Mouse (Mus musculus) large intestine, adult 2 months (tissue): ENCODE data around the gene Ppm1a. TPM values are rescaled to one million over a fixed set of nuclear protein-coding genes. Genes with fewer than 3 reads are reported as not detected.

ENCODE experiments used
- DNase-seq: peaks from one replicate; pipeline ENCODE4 v3.0.0-alpha.2; 2012; ENCODE audit warnings: low read depth, low spot score
- WGBS: fragments of 180-500 bp; shearing (Covaris S2); methylation state at CpG from one replicate; pipeline ENCODE4 v1.1.7; 2018; 5-methylcytosine and 5-hydroxymethylcytosine counted together
- polyA plus RNA-seq: library from polyadenylated mRNA; depleted of rRNA; stranded (reverse); fragments of >200 nt; gene quantifications from 2 replicates; pipeline ENCODE4 v1.2.3, GENCODE M21; 2012

Gene Ppm1a
- polyA plus RNA-seq, 1 experiment: 50.4 TPM

DNA sequence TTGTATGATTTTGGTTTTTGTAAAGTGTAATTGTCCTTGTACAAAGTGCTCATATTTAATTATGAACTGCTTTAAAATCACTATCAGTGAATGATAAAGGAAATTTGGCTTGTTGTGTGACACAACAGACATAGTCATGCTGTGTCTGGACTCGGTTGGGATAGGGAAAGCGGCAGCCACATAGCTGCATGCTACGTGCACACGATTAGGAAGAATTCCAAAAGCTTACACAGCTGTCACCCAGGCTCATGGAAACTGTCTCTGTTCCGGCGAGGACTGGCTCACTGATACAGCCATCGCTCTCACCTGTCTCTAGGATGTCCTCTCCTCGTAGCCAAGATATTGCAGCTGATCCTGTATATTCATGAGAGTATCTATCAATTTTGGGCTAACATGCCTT is 36.7 kb downstream of the Ppm1a start:
- no peak for DNase-seq
- WGBS: 94% methylated on average over 8 of the region's 8 CpGs

DNA sequence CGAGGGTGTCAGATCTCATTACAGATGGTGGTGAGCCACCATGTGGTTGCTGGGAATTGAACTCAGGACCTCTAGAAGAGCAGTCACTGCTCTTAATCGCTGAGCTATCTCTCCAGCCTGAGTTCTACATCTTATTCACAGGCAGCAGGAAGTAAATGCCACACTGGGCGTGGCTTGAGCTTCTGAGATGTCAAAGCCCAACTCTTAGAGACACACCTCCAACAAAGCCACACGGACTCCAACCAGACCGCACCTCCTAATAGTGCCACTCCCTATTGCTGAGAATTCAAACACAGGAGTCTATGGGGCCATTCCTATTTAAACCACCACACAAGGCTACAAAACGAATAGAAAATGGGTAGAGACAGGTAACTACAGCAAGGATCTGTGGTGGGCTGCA is 52.5 kb downstream of the Ppm1a start:
- peak; percentile 63 for DNase-seq
- WGBS: 31% methylated on average over 6 of the region's 6 CpGs

DNA sequence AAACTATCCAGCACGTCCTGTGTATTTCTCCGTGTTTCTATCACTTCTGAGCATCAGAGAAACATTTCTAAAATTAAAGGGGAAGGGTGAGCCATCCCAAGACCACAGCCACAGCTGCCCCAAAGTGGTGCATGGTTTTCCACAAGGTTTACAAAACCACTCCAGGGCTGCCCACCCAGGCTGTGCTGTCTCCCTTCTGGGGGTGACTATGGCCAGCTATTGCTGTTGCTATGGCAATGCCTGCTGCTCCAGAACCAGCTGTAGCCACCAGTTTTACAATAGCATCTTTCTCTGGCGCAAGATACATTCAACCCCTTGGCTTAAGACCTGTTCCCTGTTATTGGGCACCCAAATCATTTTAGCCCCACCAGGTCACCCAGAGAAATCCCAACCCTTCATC is 54.3 kb downstream of the Ppm1a start:
- 86% methylated on average over 3 of the region's 3 CpGs for WGBS

DNA sequence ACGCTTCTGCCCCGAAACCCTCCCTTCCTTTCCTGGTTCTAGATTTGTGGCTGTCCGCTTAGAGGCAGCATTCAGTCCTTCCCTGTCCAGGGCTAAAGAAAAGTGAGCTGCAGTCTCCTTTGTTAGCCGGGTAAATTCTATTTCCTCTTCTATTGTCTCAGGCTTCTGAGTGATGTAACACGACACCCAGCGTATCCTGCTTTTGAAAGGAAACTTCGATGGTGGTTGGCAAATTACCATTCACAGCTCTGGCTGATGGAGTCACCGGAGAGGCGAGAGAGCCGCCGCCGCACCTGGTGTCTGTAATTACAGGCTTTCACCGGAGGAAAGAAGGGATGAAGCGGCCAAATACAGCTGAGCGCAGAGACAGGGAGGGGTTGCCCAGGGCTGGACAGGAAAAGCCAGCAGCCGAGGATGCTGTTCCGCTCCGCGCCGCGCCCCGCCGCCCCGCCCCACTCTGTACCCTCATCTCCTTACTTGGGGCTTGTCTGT is 63.7 kb downstream of the Ppm1a start:
- 4% methylated on average over 24 of the region's 24 CpGs for WGBS

More for the DNA sequence above, 54.3 kb downstream of the Ppm1a start:
- DNase-seq: no peak

DNA sequence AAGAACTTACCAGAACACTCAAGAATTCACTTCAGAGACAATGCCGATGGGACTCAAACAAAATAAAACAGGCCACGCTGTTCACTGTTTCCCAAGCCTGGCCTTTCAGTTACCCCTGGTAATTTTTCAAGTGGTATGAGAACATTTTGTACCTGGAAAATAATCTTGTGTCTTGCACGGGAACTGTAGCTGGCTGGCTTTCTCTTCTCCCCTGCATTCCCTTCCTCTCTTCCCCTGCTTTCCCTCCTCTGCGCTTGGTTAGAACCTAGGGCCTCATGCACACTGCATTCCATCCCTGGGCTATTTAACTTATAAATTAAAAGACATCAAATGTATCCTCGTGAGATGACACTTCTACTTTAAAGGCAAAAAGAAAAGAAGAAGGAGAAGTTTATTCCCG is 64.3 kb downstream of the Ppm1a start:
- 38% methylated on average over 6 of the region's 6 CpGs for WGBS
- DNase-seq: no peak

More for the DNA sequence above, 63.7 kb downstream of the Ppm1a start:
- DNase-seq: no peak

DNA sequence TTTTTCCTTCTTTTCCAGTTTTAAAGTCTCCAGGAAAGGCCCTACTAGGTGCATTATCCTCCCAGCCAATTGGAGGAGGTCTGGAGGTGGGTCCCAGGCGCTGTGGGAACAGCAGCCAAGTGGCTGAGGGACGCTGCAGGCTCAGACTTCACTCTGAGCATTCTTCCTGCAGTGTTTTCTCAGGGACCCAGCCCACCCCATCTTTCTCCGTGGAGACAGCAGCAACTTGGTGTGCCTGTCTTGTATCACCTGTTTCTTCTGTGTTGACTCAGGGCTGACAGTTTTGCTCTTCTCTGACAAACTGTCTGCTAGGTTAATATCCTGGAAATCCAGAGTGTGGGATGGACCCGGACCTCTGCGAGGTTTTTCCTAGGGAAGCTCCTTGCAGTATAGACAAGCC is 68.4 kb downstream of the Ppm1a start:
- no peak for DNase-seq
- WGBS: 40% methylated on average over 5 of the region's 5 CpGs

DNA sequence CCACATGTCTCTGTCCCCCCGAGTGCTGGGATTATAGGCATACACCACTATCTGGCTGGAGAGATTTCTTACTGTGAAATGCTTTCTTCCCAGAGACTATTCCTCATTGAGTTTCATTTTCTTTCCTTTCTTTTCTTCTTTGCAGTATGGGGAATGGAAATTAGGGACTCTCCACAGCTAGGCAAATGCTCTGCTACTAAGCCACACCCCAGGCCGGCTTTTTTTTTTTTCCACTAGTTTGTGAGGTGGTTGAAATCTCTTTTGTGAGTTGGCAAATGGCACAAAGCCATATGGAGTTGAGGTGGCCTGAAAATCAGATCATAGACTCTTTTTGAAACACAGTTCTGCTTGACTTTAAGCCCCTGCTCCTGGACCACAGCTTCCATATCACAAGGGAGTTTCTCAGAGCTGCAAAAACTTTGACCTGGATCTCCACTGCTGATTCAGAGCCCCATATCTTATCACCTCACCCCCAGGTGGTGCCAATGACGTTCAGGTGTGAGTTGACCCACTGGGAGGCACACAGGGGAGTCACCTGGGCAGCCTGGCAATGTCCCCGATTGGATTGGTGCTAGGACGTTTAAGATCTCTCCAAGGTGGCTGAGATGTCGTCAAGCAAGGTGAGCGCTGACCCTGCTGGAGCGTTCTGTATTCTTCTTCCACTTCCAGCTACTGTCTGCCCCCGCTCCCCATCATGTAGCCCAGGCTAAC is 71.7 kb downstream of the Ppm1a start:
- no peak for DNase-seq
- 66% methylated on average over 9 of the region's 9 CpGs for WGBS

DNA sequence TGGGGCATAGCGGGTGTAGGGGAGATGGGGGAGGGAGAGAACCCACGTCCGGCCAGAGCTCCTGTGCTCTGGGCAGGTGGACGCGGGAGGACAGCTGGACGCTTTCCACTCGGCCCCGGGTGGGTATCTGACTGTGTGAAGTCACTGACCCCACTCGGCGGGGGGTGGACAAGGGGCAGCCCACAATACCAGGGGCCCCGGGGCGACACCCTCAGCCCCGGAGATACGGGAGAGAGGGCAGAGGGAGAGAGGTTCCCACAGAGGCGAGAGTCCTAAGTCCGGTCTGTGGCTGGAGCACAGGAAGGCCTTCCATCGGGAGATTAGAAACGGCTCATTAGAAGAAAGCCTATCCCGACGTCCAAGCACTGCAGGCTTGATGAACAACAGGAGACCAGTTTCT is 72.5 kb downstream of the Ppm1a start:
- no peak for DNase-seq
- WGBS: 82% methylated on average over 20 of the region's 20 CpGs

DNA sequence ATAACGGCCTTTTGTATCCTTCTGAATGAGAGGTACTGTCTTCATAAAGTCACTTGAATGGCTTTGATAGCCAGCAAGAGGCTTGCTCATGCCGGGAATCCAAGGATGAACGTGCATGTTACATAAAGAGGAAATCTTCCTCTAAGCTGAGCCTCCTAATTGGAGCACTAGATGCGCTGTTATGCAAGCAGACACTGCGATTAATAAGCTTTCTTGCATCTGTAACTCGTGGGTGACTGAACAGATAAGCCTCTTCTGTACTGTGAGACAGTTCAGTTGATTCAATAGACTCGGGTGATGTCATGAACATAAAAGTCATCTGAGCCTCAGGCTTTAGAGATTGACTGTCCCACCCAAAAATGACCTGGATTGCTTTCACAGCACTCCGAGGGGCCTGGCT is 73.1 kb downstream of the Ppm1a start:
- WGBS: 71% methylated on average over 8 of the region's 8 CpGs

DNA sequence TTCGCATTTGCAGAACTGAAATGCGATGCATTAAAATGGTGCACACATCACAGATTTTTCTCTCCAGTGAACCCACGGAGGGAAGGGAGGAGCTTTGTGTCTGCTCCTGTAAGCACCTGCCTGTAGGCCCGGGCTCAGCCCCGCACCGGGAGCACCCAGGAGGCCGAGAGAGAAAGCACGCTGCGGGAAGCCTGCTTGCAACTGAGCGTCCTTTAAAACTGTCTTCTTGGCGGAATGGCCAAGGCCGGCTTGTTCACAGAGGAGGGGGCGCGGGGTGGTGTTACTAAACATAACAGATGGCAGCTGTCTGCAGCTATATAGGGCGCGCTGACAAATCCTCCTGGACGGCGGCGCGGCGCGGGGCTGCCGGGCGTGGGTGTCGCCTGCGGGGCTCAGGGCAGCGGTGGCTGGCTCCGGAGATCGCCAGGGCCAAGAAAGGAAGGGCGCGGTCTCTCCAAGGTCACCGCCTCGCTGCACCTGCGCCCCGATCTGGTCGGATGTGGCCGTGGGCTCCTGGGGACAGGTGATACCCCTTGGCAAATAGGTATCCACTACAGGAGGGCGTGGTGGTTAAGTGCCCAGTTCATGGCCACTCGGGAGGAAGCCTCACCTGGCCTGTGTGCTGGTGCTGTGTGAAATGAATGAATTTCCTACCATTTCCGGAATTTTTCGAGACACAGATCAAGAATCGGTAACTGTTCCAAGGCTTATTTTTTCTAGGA is 74.6 kb downstream of the Ppm1a start:
- 5% methylated on average over 42 of the region's 42 CpGs for WGBS

More for the DNA sequence above, 73.1 kb downstream of the Ppm1a start:
- no peak for DNase-seq

DNA sequence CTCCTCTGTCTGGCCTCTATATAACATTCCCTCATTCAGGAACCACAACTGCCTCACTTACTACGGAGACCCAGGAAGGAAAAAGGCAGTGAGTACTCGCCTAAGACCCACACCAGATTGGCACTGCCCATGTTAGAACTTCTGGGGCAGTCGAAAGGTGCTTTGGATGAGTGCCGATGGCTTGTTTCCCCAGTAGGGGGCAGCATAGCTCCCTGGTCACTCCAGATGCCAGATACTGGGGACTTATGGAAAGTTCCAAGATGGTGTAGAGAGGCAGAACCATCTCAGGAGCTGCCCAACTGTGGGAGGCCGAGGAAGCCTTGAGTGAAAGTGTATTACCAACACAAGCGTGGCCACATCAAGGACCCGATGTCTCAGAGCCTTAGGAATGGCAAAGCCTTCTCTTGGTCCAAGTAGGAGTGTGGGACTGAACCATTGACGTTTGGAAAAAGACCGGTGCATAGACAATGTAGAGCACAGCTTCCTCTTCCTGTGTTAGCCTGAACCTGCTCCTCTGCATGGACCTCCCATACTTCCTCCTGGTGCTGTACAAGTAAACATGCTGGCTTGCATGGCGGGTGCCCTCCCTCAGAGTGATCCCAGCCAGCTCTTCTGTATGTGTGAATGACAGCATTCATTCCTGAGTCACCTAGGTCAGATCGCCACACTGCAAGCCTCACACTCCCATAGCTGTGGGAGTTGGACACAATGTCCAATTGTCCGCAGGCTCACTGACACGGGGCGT is 77.7 kb downstream of the Ppm1a start:
- 77% methylated on average over 14 of the region's 14 CpGs for WGBS
- no peak for DNase-seq

More for the DNA sequence above, 74.6 kb downstream of the Ppm1a start:
- DNase-seq: no peak

DNA sequence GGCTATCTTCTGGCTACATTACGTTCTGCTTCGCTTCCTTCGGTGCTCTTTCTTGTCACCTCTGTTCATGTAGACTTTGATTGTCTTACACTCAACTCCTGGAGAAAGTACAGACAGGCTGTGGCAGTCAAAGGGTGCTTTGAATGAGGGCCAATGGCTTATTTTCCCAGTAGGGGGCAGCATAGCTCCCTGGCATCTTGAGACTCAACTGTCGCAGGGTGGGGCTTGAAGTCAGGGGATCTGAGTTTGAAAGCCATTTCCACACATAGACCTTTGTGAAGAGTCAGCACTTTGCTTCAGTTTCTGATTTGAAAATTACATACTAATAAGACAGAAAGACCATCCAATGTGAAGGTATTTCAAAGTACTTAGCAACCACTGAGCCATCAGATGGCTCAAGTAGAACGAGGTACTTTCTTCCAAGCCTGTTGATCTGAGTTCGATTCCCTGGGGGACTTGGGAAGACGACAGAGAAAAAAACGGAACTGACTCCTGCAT is 78.3 kb downstream of the Ppm1a start:
- no peak for DNase-seq
- 73% methylated on average over 8 of the region's 8 CpGs for WGBS

DNA sequence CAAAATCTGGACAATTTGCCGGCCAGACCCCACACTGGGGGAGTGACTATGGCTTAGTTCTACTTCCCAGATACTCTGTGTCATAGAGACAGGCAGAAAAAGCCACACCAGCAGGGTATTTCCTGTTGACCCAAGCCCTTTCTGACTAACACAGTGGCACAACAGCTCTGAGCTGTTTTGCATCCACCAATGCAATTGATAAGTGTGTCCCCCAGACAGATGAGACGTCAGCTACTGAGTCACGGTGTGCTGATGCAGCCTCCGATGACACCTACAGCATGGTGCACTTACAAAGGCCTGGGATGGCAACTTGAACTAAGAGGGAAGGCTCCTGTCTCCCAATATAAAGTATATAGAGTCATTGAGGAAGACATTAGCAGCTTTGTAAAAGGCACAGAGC is 80.0 kb downstream of the Ppm1a start:
- DNase-seq: no peak
- 86% methylated on average over 4 of the region's 4 CpGs for WGBS

DNA sequence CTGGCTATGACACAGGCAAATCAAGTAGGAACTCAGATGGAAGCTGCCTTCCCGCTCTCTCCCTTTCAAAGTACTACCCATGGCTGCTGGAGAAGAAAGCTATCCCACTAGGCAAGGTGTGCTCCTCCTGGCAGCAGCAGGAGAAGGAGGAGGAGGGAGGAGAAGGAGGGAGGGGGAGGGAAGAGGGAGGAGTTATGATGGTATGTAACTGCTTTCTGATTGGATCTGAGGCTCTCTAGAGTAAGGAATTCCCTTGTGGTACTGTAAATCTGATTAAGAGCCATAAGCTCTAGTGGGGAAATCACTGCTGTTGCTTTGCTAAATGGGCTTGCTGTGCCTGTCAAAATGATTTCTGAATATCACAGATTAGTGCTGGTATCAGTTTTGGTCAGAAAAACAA is 84.2 kb downstream of the Ppm1a start:
- 97% methylated on average over 1 of the region's 1 CpGs for WGBS
- DNase-seq: no peak

DNA sequence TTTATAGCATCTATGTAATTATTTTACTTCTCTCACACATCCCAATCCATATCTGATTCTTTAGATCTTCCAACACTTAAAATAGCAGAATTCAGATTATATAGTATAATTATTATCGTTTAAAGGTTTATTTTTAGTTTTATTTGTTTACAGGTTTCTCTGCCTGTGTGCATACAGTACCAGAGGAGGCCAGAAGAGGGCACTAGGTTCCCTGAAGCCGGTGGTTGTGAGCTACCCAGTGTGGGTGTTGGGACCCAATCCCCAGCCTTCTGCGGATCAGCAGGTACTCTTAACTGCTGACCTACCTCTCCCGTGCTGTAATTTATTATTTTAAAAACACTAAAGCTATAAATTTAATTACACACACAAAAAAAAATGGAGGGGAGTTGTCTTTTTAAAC is 85.9 kb downstream of the Ppm1a start:
- WGBS: 75% methylated on average over 4 of the region's 4 CpGs
- no peak for DNase-seq

DNA sequence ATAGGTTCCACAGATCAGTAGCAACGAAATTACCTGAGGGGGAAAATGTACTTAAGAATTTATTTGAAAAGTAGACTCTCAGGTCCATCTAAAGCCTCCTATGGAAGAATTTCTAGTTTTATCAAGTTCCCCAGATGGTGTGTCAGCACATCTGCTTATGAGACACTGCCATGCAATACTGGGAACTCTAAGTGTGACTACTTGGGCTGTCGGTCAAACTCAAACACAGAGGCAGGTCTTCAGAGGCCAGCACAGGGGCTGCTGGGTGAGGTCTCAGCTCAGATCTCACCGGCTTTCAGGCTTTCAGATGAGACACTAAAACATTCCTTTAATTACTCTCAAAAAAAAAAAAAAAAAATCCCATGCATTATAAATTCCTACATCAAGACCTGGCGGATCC is 86.3 kb downstream of the Ppm1a start:
- no peak for DNase-seq
- WGBS: 42% methylated on average over 4 of the region's 4 CpGs

DNA sequence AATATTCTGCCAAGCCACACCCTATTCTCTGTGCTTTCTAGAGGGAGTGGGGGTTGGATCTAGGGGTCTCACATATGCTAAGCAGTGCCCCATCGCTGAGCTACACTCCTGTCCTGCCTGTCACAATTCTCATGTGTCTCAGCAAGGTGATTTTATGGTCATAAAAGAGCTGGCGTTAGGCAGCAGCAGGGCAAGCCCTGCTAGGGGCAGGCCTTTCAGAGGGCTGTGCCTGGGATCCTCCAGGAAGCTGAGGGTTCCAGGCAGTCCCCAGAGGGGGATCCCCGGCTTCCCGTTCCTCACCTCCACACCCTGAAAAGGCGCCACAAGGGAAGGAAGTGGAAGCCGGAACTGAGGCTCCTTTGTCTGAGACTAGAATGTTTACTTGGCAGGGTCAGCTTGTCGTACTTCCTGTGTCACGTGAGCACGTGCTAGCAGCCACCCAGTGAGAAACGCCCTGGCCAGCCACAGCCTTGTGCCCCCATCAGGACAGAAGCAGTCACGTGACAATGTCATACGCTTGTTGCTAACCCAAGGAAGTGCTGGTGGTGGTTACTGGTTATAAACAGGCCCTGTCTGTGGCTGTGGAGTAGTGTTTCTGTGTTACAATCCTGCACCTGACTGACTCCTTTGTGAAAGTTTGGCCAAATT is 86.8 kb downstream of the Ppm1a start:
- WGBS: 6% methylated on average over 12 of the region's 12 CpGs
- peak; percentile 82 for DNase-seq

DNA sequence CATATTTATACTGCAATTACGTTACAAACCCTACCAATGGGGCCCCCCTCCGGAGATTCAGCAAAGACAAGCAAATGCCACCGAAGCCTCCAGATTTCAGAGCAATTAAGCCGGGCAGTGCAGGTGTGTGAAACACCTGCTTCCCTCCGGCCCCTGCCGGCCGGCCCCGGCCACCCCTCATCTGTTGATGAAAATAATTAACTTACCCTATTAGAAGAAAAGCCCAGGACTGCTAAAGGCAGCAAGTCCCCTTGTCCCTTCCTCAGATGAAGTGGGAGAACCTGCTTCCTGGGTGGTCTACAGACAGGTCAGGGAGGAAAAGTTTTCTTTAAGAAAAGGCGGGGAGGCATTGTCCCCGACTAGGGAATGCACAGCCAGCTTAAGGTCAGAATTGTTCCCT is 88.7 kb downstream of the Ppm1a start:
- no peak for DNase-seq
- 22% methylated on average over 10 of the region's 10 CpGs for WGBS

DNA sequence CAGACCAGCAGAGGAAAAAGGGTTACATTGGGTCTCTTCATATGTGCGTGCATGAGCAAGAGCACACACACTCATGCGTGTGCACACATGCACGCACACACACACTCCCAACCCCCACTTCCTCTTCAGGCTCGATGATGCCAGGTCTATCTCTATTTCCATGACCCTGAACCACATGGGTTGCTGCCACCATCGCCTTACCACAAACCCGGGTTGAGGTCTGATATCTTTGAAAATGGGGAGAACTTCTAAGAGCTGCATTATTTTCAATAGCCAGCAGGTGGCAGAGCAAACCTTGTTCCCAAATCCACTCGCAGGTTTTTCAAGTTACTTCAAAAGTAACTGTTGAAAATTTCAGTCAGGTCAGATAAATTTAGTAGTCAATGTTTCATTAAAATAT is 90.5 kb downstream of the Ppm1a start:
- no peak for DNase-seq
- WGBS: 30% methylated on average over 7 of the region's 7 CpGs
